10 mouse cellular contexts compared by ENCODE assay signal in the genomic region with DNA sequence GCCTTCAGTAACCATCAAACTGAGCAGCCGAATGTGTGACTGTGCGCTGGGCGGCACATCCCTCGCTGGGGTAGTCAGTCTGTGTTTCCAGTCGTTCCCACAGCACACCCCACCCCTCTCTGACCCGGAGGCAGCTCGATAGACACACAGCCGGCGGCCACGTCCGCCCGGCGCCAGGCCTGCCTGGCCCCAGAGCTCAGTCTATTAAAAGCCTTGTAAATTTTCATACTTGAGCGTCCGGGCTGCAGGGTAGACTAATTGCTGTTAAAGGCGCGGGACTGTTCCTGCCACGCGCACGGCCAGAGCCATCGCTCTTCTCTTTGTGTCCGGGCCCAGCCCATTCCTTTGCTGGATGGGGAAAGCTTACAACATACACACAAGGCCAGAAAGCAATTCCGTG.
DNase-seq lines count a peak whose midpoint lies in the region; ATAC-seq and TF ChIP-seq lines count a peak whose summit lies in the region.
"Had no signal": no experiment of that assay in that cellular context is flagged by ENCODE, and none has a peak within 500 bp of the region (broad histone marks: within the 10 kb centered on the region; RNA-seq: fewer than 3 reads in every experiment).

No protein-coding gene starts in this region.

- no peak overlapping the region for H3K27ac ChIP-seq in limb, embryonic 14.5 days (replicated peaks; ENCODE audit: low read depth, low read length)
- H3K27ac ChIP-seq: lung, embryonic 15.5 days had no signal

- H3K4me2 ChIP-seq in limb, embryonic 14.5 days (replicated peaks; ENCODE audit: low read depth, low read length, severe bottlenecking), result peak overlapping the region; percentile 13; the same call in 1 of the 2 replicates
- H3K4me2 ChIP-seq: heart, embryonic 11.5 days; lung, embryonic 15.5 days had no signal

- H3K9me3 ChIP-seq in limb, embryonic 14.5 days (ENCODE audit: control insufficient read depth, low read length), result no peaks in the 10 kb centered on the region
- H3K9me3 ChIP-seq: lung, embryonic 15.5 days had no signal

- DNase-seq in embryo, embryonic 10 days (ENCODE audit: low spot score), result peak; percentile 48
- DNase-seq in embryo, embryonic 9.5 days (ENCODE audit: extremely low spot score), result no peak
- peak; percentile 11 for DNase-seq in urinary bladder, postnatal 14 days (ENCODE audit: low spot score)
- no peak for DNase-seq in urinary bladder, postnatal 10 days (ENCODE audit: low spot score)
- peak; percentile 22 for DNase-seq in limb, embryonic 14.5 days (ENCODE audit: low spot score)
- no peak for DNase-seq in gastrocnemius, postnatal 4 days (ENCODE audit: low spot score in 2 of 2)
- no peak for DNase-seq in ovary, postnatal 36 days (ENCODE audit: low spot score)

- WGBS in limb, embryonic 14.5 days, result 13% methylated on average over 23 of the region's 23 CpGs

- H3K9ac ChIP-seq in limb, embryonic 14.5 days (ENCODE audit: low read depth, low read length, severe bottlenecking), result no peak overlapping the region
- H3K9ac ChIP-seq: lung, embryonic 15.5 days had no signal

- H3K36me3 ChIP-seq in limb, embryonic 14.5 days (ENCODE audit: control insufficient read depth, insufficient read depth, low read length), result no peaks in the 10 kb centered on the region
- H3K36me3 ChIP-seq: lung, embryonic 15.5 days had no signal

- ATAC-seq in limb, embryonic 14.5 days (ENCODE audit: low FRiP score, low read depth), result peak; percentile 45; the same call in 1 of the 2 replicates
- no peak for ATAC-seq in activated CD4-positive, CD25-positive, alpha-beta regulatory T cell, adult 4 months

- TF ChIP-seq POLR2A in limb, embryonic 14.5 days (IDR thresholded peaks at IDR 0.05; ENCODE audit: borderline replicate concordance, extremely low read depth, insufficient read depth, insufficient read length), result no peak

- 0 out of 2 replicates have a peak, but pooled peaks cover 5% of the 10 kb centered on the region for H3K4me1 ChIP-seq in limb, embryonic 14.5 days (ENCODE audit: control insufficient read depth, insufficient read depth, low read length)
- H3K4me1 ChIP-seq: lung, embryonic 15.5 days had no signal

- H3K27me3 ChIP-seq in limb, embryonic 14.5 days (ENCODE audit: control insufficient read depth, insufficient read depth, low read length), result no peaks in the 10 kb centered on the region
- H3K27me3 ChIP-seq: lung, embryonic 15.5 days had no signal

- H3K4me3 ChIP-seq in limb, embryonic 14.5 days (replicated peaks; ENCODE audit: low read length), result no peak overlapping the region
- H3K4me3 ChIP-seq: lung, embryonic 15.5 days had no signal

Comparison
In these comparisons a context has a peak if more than half of its experiments do, and no peak if none do; other contexts are left out.
1. DNase-seq: peak in embryo, embryonic 10 days (single experiment), urinary bladder, postnatal 14 days (single experiment) and limb, embryonic 14.5 days (single experiment); none in embryo, embryonic 9.5 days (single experiment), urinary bladder, postnatal 10 days (single experiment), gastrocnemius, postnatal 4 days (0 of 2) and ovary, postnatal 36 days (single experiment).